Mouse (Mus musculus): ENCODE data around the gene Paqr7.

Gene Paqr7

DNA sequence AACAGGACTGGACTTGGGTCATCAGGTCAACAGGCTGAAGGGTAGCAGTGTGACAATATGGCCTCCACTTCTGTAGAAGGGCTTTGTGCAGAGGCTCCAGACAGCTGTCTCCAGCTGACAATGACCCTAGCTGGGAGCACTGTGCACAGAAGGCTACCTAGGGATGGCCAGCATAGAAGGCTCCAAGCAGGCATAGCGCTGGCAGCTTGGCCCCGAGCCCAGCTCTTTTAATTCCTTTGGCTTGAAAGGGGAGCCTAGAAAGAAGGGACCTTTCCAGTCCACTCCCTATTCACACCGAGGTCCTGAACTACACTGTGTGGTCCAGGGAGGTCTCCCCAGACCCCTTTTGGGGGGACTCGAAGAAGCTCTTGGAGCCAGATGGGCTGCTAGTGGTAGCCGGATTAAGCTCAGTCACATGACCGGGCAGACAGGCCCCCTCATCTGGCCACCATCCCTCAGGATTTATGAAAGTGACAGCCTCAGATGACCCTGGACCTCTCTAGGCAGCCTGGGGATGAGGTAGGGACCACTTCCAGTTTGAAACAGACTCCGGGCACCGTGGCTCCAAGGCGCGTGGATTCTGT is 42.6 kb downstream of the Paqr7 start:
- DNase-seq = no peak

DNA sequence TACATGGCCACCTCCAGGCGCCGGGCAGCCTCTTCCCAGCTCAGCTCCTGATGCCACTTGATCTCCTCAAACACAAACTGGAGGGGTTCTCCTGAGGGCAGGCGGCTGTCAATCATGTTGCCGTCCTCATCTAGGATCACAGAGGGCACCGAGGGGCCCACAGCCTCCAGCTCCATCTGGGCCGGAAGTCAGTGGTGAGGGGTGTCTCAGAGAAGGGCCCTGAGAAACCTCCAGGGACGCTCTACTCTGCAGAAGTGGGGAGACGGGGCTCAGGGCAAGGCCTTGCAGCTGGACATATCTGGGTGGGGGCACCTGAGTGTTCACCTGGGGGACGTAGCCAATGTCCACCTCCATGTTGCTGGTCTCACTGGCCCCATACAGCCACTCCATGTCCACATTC is 46.2 kb downstream of the Paqr7 start:
- DNase-seq = peak in 1 of 2 experiments; percentile 6

DNA sequence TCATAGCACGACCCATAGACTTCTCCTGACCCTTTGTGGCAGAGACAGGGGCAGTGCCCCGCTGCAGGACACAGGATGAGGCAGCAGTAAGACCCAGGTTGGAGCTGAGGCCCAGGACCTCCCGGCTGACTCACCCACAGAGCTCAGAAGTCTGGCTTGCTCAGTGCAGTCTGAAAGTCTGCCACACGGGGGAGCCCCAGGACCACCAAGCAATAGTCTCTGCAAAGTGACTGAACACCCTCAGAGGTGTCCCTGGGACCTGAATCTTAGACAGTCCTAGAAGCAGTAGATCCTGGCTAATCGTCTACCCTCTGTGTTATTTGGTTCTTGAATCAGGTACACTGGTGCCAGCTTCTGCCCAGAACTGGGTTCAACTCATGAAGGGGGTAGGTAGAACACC is 46.8 kb downstream of the Paqr7 start:
- peak; percentile 86 to 93 for DNase-seq

DNA sequence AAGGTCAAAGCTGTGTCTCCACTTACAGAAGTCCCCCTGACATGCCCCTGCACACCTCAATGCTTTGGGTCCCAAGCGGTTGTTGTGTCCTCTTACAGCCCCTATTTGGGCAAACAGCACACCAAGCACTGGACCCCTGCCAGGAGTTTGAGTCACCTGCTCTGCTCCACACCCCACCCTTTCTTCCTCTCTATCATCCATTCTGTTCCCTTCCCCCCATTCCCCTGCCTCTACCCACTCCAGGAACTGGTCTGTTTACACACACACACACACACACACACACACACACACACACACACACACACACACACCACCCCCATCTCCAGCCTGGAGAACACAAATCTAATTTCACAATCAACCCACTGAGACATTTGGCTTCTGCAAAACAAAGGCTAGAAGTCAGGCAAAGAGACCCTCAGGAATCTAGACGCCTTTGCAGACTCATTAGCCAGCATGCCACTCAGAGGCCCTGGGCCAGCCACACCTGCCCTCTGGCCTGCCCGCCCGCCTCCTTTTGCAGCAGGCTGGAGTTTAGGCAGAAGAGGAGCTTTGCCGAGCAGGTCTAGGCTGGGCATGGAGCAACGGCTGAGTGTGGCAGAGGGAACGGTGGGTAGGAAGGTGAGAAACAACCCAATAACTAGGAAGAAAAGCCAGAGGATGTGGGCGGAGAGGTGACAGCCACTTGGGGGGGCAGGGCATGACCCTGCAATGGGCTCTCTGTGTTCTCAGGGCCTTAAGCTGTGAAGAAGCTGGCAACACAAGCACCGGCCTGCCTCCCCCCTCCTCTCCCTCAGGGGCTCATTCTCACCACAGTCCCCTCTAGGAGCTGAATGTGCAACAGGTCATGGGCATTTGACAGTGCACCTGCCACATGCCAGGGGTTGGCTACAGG is 50.6 kb downstream of the Paqr7 start:
- no peak for DNase-seq

DNA sequence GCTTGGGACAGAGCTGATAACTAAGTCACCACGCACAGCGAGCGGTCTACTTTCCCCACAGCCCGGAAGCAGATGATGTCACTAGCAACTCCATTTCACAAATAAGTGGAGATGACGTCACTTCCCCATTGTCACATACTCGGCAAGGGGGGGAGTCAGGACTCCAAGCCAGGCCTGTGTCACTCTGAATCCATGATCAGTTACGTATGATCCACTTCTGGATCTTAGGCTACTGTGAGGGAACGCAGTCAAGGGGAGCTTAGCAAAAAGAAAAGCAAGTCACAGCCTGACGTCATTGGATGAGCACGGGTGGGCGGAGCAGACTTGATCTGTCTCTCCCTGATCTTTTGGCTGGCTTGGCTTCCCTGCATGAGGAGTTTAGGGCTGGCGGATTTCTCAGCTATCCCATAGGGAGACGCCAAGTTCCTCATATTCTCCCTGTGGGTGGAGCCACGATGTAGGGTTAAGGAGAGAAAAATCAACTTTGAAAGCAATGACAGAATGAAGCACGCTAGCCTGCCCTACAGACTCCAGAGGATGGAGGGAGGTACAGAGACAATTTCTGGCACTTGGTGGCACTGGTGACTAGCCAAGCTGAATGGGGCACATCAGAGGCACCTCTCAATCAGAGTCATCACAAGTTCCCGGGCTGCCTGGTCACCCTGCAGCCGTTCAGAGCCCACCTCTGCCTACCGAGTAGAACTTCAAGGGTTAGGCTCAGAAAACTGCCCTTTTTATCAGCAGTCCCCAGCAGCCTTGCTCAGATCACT is 51.9 kb downstream of the Paqr7 start:
- no peak for DNase-seq

DNA sequence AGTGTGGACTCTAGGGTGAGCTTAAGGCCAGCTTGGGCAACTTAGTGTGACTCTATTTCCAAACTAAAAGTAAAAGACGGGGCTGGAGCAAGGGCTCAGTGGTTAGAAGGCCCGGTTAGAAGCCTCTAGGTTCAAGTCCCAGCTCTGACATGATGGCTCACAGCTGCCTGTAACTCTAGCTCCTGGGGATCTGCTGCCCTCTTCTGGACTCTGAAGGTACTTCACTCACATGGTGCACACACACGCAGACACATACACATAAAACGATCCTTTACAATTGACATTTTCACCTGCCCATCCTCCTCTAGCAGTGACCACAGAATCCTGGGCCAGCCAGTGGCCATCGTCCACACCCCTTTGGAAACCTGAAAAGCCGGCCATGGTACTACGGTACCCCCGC is 53.4 kb downstream of the Paqr7 start:
- no peak for DNase-seq

DNA sequence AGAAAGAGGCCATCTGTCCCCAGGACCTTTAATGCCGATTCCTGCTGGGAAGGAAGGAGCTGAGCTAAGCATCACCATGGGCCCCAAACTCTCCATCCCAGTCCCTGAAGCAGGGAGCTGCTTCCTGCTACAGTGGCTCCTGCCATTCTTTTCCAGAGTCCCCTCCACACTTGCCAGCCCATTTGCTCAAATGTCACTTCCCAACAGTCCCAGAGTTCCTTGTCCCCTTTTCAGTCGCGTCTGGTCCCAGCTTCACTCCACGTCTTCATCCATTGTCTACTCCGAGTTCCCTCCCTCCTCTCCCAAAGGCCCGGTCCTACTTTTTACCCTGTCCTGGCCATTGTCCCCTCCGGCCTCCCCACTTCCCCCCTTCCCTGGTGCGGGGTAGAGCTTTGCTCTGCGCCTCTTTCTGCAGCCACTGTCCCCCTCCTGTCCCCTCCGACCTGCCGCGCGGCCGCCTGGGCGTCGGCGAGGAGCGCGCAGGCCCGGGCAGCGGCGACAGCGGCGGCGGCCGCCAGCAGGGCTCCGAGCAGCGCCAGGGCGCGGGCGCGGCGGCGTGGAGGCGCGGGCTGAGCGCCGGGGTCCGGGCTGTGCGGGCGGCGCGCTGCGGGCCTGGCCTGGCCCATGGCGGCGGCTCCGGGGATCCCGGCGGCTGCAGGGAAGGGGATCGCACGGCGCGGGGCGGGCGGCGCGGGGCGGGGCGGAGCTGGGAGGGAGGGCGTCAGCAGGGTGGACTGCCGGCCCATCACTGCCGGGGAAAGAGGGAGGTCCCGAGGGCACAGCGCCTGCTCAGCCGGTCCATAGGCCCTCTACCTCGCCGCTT is 55.2 kb downstream of the Paqr7 start, which contains the start of gene Selenon:
Gene Selenon, minus strand, starts transcription at position 673 of the 823 bp plus-strand sequence.
- no peak for DNase-seq

DNA sequence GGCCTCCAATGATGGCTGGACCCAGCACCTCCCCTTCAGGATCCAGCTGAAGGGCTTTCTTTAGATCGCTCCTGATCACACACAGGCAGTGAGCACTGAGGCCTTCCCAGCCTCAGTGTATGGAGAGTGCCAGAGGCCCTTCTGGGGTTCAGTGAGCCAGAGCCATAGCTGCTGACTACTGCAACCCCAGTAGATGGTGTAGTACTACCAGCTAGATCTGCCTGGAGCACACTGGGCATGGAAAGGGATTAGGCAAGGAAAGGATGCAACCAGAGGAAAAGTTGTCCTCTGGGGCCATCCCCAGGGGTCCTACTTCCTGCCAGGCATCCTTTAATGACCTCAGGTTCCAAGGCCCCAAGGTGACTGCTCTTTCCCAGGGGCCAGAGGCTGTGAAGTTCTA is 57.1 kb downstream of the Paqr7 start:
- DNase-seq = no peak

DNA sequence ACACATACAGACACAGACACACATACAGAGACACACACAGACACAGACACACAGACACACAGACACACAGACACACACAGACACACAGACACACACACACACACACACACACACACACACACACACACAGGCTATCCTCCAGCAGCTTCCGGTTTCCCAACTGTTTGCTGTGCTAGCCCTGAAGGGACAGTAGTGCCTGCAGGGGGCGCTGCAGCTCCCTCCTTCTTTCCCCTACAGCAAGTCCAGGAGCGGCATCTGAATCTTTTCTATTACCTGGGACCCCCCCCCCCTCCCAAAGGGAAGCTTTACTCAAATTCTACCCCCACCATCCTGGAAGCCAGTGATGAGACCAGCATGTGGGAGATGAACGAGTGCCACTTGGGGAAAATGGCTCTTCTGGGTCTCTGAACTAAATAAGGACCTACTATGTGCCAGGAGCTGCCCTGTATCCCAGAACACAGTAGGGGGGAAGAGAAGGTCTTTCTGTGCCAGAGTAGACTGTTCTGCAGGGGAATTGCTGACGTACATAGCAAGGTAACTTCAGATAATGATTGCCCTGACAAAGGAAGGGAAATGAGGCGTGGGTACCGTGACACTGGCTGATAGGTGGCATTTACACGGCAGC is 59.6 kb downstream of the Paqr7 start:
- no peak for DNase-seq

DNA sequence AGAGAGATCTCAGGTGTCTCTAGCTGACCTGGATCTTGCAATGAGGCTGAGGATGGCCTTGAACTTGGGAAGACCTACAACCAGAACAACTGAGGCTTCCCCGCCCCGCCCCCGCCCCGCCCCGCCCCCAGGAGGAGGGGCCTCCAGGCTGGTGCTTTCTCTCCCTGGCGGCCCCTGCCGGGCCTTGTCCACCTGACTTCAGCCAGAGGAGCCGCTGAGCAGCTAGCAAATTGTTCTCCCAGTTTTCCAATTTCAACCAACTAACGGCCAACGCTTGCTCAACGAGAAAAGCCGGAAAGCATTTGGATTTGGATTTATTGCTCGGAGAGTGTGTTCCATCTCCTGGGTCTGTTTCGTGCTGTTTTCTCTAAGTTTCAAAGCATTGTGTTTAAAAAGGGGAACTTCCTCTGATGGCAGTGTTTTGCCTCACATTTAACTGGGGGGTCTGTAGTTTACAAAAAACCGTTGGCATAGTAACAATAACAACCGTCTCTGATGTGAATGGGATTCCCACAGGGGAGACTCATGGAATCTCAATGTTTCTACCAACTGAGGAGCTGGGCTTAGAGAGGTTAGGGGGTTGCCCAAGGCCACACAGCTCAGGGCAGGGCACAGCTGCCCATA is 61.2 kb downstream of the Paqr7 start:
- no peak for DNase-seq

DNA sequence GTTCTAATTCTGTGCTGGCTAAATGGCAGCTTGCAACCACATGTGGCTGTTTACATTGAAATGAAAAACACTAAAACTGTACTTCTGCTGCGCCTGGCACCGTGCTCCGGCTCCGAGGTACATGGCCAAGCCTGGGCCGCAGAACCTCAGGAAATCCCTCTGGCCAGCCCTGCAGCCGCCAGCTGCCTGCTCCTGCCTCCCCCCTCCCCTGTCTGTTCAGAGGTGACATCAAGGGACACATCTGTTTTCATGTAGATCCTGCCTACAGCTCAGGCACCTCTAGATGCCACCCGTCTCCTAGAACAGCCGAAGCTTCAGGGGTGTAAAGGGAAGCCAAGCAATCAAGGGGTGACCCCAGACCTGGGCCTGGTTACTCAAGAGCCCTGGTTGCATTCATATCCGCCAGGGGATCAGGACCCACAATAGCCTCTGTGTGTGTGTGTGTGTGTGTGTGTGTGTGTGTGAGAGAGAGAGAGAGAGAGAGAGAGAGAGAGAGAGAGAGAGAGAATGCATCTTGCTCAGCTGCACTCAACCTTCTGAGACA is 62.1 kb downstream of the Paqr7 start:
- peak; percentile 33 to 52 for DNase-seq

DNA sequence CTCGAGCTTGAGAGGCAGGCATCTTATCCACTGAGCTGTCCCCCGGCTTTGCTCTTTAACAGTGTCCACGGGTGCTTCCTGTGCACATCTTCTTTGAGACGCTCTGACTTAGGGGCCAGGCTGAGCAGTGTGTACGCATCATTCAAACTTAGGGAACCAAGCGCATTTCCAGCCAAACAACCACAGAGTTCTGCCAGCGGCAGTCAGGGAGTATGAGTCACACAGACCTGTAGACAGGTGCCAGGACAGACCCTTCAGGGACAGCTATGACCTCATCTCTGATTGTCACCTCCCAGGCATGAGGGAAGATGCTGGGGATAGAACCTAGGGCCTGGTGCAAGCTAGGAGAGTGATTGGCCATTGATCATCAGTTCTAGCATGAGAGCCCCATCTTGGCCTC is 62.7 kb downstream of the Paqr7 start:
- DNase-seq = no peak

Measured in thymus, postnatal 36 days (tissue).